ENCODE assay signal across 15 mouse cellular contexts in genomic region chr14:21489116-21489485, GRCm38 (mm10). TPM values are rescaled to one million over a fixed set of nuclear protein-coding genes. Genes with fewer than 3 reads are reported as not detected.
DNase-seq lines count a peak whose midpoint lies in the region; ATAC-seq and TF ChIP-seq lines count a peak whose summit lies in the region.
"Had no signal": no experiment of that assay in that cellular context is flagged by ENCODE, and none has a peak within 500 bp of the region (broad histone marks: within the 10 kb centered on the region; RNA-seq: fewer than 3 reads in every experiment).

No protein-coding gene starts in this region.

- no peak overlapping the region for H3K9ac ChIP-seq in neural tube, embryonic 13.5 days
- H3K9ac ChIP-seq in forebrain, embryonic 15.5 days (replicated peaks) = no peak overlapping the region
- no peak overlapping the region for H3K9ac ChIP-seq in midbrain, embryonic 11.5 days (ENCODE audit: low read length)
- no peak overlapping the region for H3K9ac ChIP-seq in heart, embryonic 12.5 days
- no peak overlapping the region for H3K9ac ChIP-seq in kidney, embryonic 15.5 days
- H3K9ac ChIP-seq: liver, embryonic 14.5 days had no signal

- H3K4me1 ChIP-seq in neural tube, embryonic 13.5 days (replicated peaks) = peaks cover 5% of the 10 kb centered on the region; the same call in 1 of the 2 replicates
- 0 out of 2 replicates have a peak, but pooled peaks cover 5% of the 10 kb centered on the region for H3K4me1 ChIP-seq in forebrain, embryonic 15.5 days
- 0 out of 2 replicates have a peak, but pooled peaks cover 2% of the 10 kb centered on the region for H3K4me1 ChIP-seq in midbrain, embryonic 11.5 days (ENCODE audit: control insufficient read depth, insufficient read depth, low read length)
- H3K4me1 ChIP-seq in heart, embryonic 12.5 days (replicated peaks) = peaks cover 6% of the 10 kb centered on the region; the same call in 1 of the 2 replicates
- H3K4me1 ChIP-seq in kidney, embryonic 15.5 days = no peaks in the 10 kb centered on the region
- H3K4me1 ChIP-seq in lung, adult 2 months (ENCODE audit: control insufficient read depth, insufficient read depth, low read length) = no peaks in the 10 kb centered on the region; the same call in 1 of the 2 replicates

- H3K36me3 ChIP-seq in neural tube, embryonic 13.5 days = no peaks in the 10 kb centered on the region
- H3K36me3 ChIP-seq in forebrain, embryonic 15.5 days = no peaks in the 10 kb centered on the region
- H3K36me3 ChIP-seq in midbrain, embryonic 11.5 days (ENCODE audit: control insufficient read depth, insufficient read depth, low read length) = no peaks in the 10 kb centered on the region
- H3K36me3 ChIP-seq in heart, embryonic 12.5 days = no peaks in the 10 kb centered on the region
- H3K36me3 ChIP-seq in kidney, embryonic 15.5 days = no peaks in the 10 kb centered on the region

- WGBS in neural tube, embryonic 13.5 days = 37% methylated on average over 3 of the region's 3 CpGs
- 20% methylated on average over 3 of the region's 3 CpGs for WGBS in forebrain, embryonic 15.5 days
- WGBS in midbrain, embryonic 11.5 days = 57% methylated on average over 3 of the region's 3 CpGs
- WGBS in heart, embryonic 12.5 days = 88% methylated on average over 3 of the region's 3 CpGs
- 61% methylated on average over 3 of the region's 3 CpGs for WGBS in kidney, embryonic 15.5 days
- 95% methylated on average over 3 of the region's 3 CpGs for WGBS in lung, adult 2 months

- DNase-seq in neural tube, embryonic 10.5 days (ENCODE audit: extremely low spot score, low spot score) = no peak
- peak; percentile 73 for DNase-seq in midbrain, embryonic 11.5 days (ENCODE audit: low spot score, missing footprints)
- no peak for DNase-seq in lung, adult 2 months
- DNase-seq: cerebellum, adult 11-12 months; embryo, embryonic 11 days; gastrocnemius, postnatal 10 days; right cerebral cortex, adult 18-20 months; thymus, postnatal 25 days had no signal

- no peaks in the 10 kb centered on the region for H3K9me3 ChIP-seq in neural tube, embryonic 13.5 days
- no peaks in the 10 kb centered on the region for H3K9me3 ChIP-seq in forebrain, embryonic 15.5 days
- H3K9me3 ChIP-seq in midbrain, embryonic 11.5 days (ENCODE audit: control insufficient read depth, low read length) = no peaks in the 10 kb centered on the region
- H3K9me3 ChIP-seq in heart, embryonic 12.5 days (replicated peaks) = no peaks in the 10 kb centered on the region
- H3K9me3 ChIP-seq in kidney, embryonic 15.5 days (replicated peaks) = no peaks in the 10 kb centered on the region

- TF ChIP-seq POLR2A in lung, adult 2 months (IDR thresholded peaks at IDR 0.05; ENCODE audit: borderline replicate concordance, extremely low read depth, low read depth, low read length) = no peak

- H3K27me3 ChIP-seq in neural tube, embryonic 13.5 days = no peaks in the 10 kb centered on the region
- H3K27me3 ChIP-seq in forebrain, embryonic 15.5 days = no peaks in the 10 kb centered on the region
- no peaks in the 10 kb centered on the region for H3K27me3 ChIP-seq in midbrain, embryonic 11.5 days (ENCODE audit: control insufficient read depth, insufficient read depth, low read length)
- H3K27me3 ChIP-seq in heart, embryonic 12.5 days (replicated peaks) = no peaks in the 10 kb centered on the region
- H3K27me3 ChIP-seq in kidney, embryonic 15.5 days = no peaks in the 10 kb centered on the region

- no peak for TF ChIP-seq CTCF in lung, adult 2 months (IDR thresholded peaks at IDR 0.05; ENCODE audit: insufficient read depth, low read length)

- ATAC-seq in neural tube, embryonic 13.5 days (ENCODE audit: low read depth) = peak; percentile 19; the same call in 1 of the 2 replicates
- peak; percentile 89 for ATAC-seq in forebrain, embryonic 15.5 days (replicated peaks)
- no peak for ATAC-seq in midbrain, embryonic 11.5 days (ENCODE audit: low FRiP score)
- no peak for ATAC-seq in heart, embryonic 12.5 days (ENCODE audit: insufficient number of reproducible peaks, low FRiP score)
- ATAC-seq in kidney, embryonic 15.5 days (replicated peaks; ENCODE audit: low FRiP score) = no peak

- no peak overlapping the region for H3K4me2 ChIP-seq in neural tube, embryonic 13.5 days
- no peak overlapping the region for H3K4me2 ChIP-seq in forebrain, embryonic 15.5 days (replicated peaks)
- no peak overlapping the region for H3K4me2 ChIP-seq in midbrain, embryonic 11.5 days
- H3K4me2 ChIP-seq in heart, embryonic 12.5 days = no peak overlapping the region
- H3K4me2 ChIP-seq in kidney, embryonic 15.5 days = no peak overlapping the region
- H3K4me2 ChIP-seq: heart, embryonic 11.5 days had no signal

- H3K27ac ChIP-seq in neural tube, embryonic 13.5 days (replicated peaks) = peak overlapping the region; percentile 6
- peak overlapping the region; percentile 41 for H3K27ac ChIP-seq in forebrain, embryonic 15.5 days (replicated peaks)
- H3K27ac ChIP-seq in midbrain, embryonic 11.5 days (ENCODE audit: low read depth, low read length) = peak overlapping the region; percentile 1; the same call in 1 of the 2 replicates
- H3K27ac ChIP-seq in heart, embryonic 12.5 days (ENCODE audit: poor library complexity, severe bottlenecking) = no peak overlapping the region
- no peak overlapping the region for H3K27ac ChIP-seq in kidney, embryonic 15.5 days
- H3K27ac ChIP-seq: liver, embryonic 14.5 days; macrophage had no signal

- no peak overlapping the region for H3K4me3 ChIP-seq in neural tube, embryonic 13.5 days
- H3K4me3 ChIP-seq in forebrain, embryonic 15.5 days = no peak overlapping the region
- H3K4me3 ChIP-seq in midbrain, embryonic 11.5 days (ENCODE audit: low read depth, low read length) = no peak overlapping the region
- H3K4me3 ChIP-seq in heart, embryonic 12.5 days = no peak overlapping the region
- H3K4me3 ChIP-seq in kidney, embryonic 15.5 days (replicated peaks) = no peak overlapping the region
- H3K4me3 ChIP-seq in lung, adult 2 months (replicated peaks; ENCODE audit: extremely low read depth, low read depth, low read length) = no peak overlapping the region

RNA-seq across cellular contexts. Expression of gene Kat6b, which starts 7.9 kb away (rescaled TPM):
- 19.1 and 19.6 TPM in 2 replicates for polyA plus RNA-seq in neural tube, embryonic 13.5 days (2015; fragmentation: Nextera tagmentation; extraction: Ambion mirVana)
- polyA plus RNA-seq in forebrain, embryonic 15.5 days (2015; fragmentation: Nextera tagmentation; extraction: Ambion mirVana) = 29.5 and 31.5 TPM in 2 replicates
- 13.5 and 16.3 TPM in 2 replicates for polyA plus RNA-seq in midbrain, embryonic 11.5 days (2014; fragmentation: Nextera tagmentation; extraction: Ambion mirVana)
- 12.2 and 15.9 TPM in 2 replicates for polyA plus RNA-seq in heart, embryonic 12.5 days (2016; fragmentation: Nextera tagmentation; extraction: Ambion mirVana)
- polyA plus RNA-seq in kidney, embryonic 15.5 days (2015; fragmentation: Nextera tagmentation; extraction: Ambion mirVana) = 13.8 and 15.7 TPM in 2 replicates
- 9.5 and 11.5 TPM in 2 replicates for polyA plus RNA-seq in lung, adult 2 months (2012; rRNA removed)

Comparison
In these comparisons a context has a peak if more than half of its experiments do, and no peak if none do; other contexts are left out.
1. ATAC-seq: peak in neural tube, embryonic 13.5 days (single experiment) and forebrain, embryonic 15.5 days (single experiment); none in midbrain, embryonic 11.5 days (single experiment), heart, embryonic 12.5 days (single experiment) and kidney, embryonic 15.5 days (single experiment).
2. H3K27ac ChIP-seq: peak in neural tube, embryonic 13.5 days (single experiment), forebrain, embryonic 15.5 days (single experiment) and midbrain, embryonic 11.5 days (single experiment); none in heart, embryonic 12.5 days (single experiment) and kidney, embryonic 15.5 days (single experiment).